Mouse (Mus musculus): ENCODE results near the gene Brms1.

Brms1 gene

GRCm38 (mm10) chr19:5039301-5040114 lies 1.6 kb upstream of the Brms1 start:
- DNase-seq (ENCODE audit: low spot score) = no peak

GRCm38 (mm10) chr19:5041588-5041987 lies 434 bp downstream of the Brms1 start:
- no peak for DNase-seq (ENCODE audit: low spot score)

GRCm38 (mm10) chr19:5045531-5045930 lies 4.4 kb downstream of the Brms1 start:
- no peak for DNase-seq (ENCODE audit: low spot score)

- DNase-seq (ENCODE audit: low spot score) = no peak
Observed at GRCm38 (mm10) chr19:5048138-5049056, 7.2 kb downstream of the Brms1 start.

GRCm38 (mm10) chr19:5049325-5049724 lies 8.2 kb downstream of the Brms1 start:
- no peak for DNase-seq (ENCODE audit: low spot score)

- DNase-seq (ENCODE audit: low spot score) = no peak
Observed at GRCm38 (mm10) chr19:5050047-5050905, 9.1 kb downstream of the Brms1 start, which contains the start of gene Rin1. Gene Rin1 (plus strand): TSS chr19:5050481.

GRCm38 (mm10) chr19:5051031-5051430 lies 9.9 kb downstream of the Brms1 start:
- DNase-seq (ENCODE audit: low spot score) = no peak

- no peak for DNase-seq (ENCODE audit: low spot score)
Observed at GRCm38 (mm10) chr19:5051515-5051914, 10.4 kb downstream of the Brms1 start.

- peak; percentile 41 for DNase-seq (ENCODE audit: low spot score)
Observed at GRCm38 (mm10) chr19:5052166-5052822, 11.1 kb downstream of the Brms1 start.

GRCm38 (mm10) chr19:5052853-5053252 lies 11.7 kb downstream of the Brms1 start:
- DNase-seq (ENCODE audit: low spot score) = no peak

- peak; percentile 85 for DNase-seq (ENCODE audit: low spot score)
Observed at GRCm38 (mm10) chr19:5053909-5054308, 12.8 kb downstream of the Brms1 start.

- DNase-seq (ENCODE audit: low spot score) = peak; percentile 59
Observed at GRCm38 (mm10) chr19:5056251-5056650, 15.1 kb downstream of the Brms1 start.

GRCm38 (mm10) chr19:5057876-5058775 lies 17.0 kb downstream of the Brms1 start:
- no peak for DNase-seq (ENCODE audit: low spot score)

GRCm38 (mm10) chr19:5058801-5059771 lies 17.9 kb downstream of the Brms1 start:
- peak; percentile 57 for DNase-seq (ENCODE audit: low spot score)

- peak; percentile 63 for DNase-seq (ENCODE audit: low spot score)
Observed at GRCm38 (mm10) chr19:5060365-5061330, 19.5 kb downstream of the Brms1 start.

- DNase-seq (ENCODE audit: low spot score) = no peak
Observed at GRCm38 (mm10) chr19:5062041-5062440, 20.9 kb downstream of the Brms1 start.

GRCm38 (mm10) chr19:5062446-5062845 lies 21.3 kb downstream of the Brms1 start:
- peak; percentile 67 for DNase-seq (ENCODE audit: low spot score)

GRCm38 (mm10) chr19:5065104-5065503 lies 23.9 kb downstream of the Brms1 start:
- DNase-seq (ENCODE audit: low spot score) = peak; percentile 67
